ENCODE assay signal across 8 mouse cellular contexts in the genomic region with DNA sequence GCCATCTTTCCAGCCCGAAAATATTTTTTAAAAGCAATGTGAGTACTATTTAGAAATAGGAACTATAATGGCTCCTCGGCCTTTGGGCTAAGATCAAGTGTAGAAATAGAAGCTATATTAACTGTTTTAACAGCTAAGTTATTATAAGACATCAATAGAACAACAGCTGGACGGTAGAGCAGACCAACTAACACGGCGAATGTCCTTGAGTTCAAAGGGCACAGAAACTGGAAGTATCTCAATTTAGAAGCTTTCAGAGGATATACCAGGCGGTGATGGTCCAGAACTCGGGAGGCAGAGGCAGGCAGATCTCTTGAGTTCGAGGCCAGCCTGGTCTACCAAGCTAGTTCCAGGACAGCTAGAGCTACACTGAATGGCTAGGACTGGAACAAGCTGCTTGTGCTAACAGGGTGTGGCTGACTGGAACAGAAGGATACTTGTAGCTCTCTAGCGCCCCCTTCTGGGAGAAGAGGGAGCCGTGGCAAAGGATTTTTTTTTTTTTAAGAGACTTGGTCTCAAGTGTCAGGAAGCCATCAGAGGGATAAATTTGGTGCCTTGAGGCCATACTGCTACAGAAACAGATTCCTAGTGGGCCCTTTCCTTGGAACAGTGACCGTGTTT. TPM values are rescaled to one million over a fixed set of nuclear protein-coding genes. Genes with fewer than 3 reads are reported as not detected.
DNase-seq lines count a peak whose midpoint lies in the region; ATAC-seq and TF ChIP-seq lines count a peak whose summit lies in the region.

No protein-coding gene starts in this region.

- no peak overlapping the region for H3K4me3 ChIP-seq in kidney, adult 2 months (ENCODE audit: insufficient read depth, low read depth, low read length)
- no peak overlapping the region for H3K4me3 ChIP-seq in kidney, embryonic 14.5 days (ENCODE audit: low read length)
- H3K4me3 ChIP-seq in midbrain, postnatal 0 days (ENCODE audit: low read depth, low read length) = no peak overlapping the region
- H3K4me3 ChIP-seq in stomach, postnatal 0 days (ENCODE audit: low read depth, low read length) = no peak overlapping the region

- H3K4me2 ChIP-seq in kidney, embryonic 14.5 days (replicated peaks; ENCODE audit: low read depth, low read length) = no peak overlapping the region
- no peak overlapping the region for H3K4me2 ChIP-seq in midbrain, postnatal 0 days (ENCODE audit: low read depth, low read length, poor library complexity, severe bottlenecking)
- H3K4me2 ChIP-seq in stomach, postnatal 0 days (replicated peaks; ENCODE audit: low read depth) = no peak overlapping the region

- no peaks in the 10 kb centered on the region for H3K27me3 ChIP-seq in kidney, adult 2 months (replicated peaks; ENCODE audit: control insufficient read depth, insufficient read depth, low read length)
- no peaks in the 10 kb centered on the region for H3K27me3 ChIP-seq in kidney, embryonic 14.5 days (ENCODE audit: control insufficient read depth, insufficient read depth, low read length)
- no peaks in the 10 kb centered on the region for H3K27me3 ChIP-seq in midbrain, postnatal 0 days (ENCODE audit: insufficient read depth, low read length)
- no peaks in the 10 kb centered on the region for H3K27me3 ChIP-seq in stomach, postnatal 0 days (ENCODE audit: control insufficient read depth, insufficient read depth, low read length)

- no peaks in the 10 kb centered on the region for H3K36me3 ChIP-seq in kidney, adult 2 months (ENCODE audit: control insufficient read depth, insufficient read depth, low read length)
- peaks cover 2% of the 10 kb centered on the region; the same call in 1 of the 2 replicates for H3K36me3 ChIP-seq in kidney, embryonic 14.5 days (ENCODE audit: control insufficient read depth, insufficient read depth, low read length)
- peaks cover 18% of the 10 kb centered on the region for H3K36me3 ChIP-seq in midbrain, postnatal 0 days (ENCODE audit: insufficient read depth, low read length)
- peaks cover 14% of the 10 kb centered on the region; the same call in 1 of the 2 replicates for H3K36me3 ChIP-seq in stomach, postnatal 0 days (ENCODE audit: control insufficient read depth, insufficient read depth, low read length)

- peak; percentile 64 for DNase-seq in kidney, adult 2 months
- peak; percentile 71 for DNase-seq in adrenal gland, adult 2 months
- DNase-seq in embryo, embryonic 11.5 days (ENCODE audit: low read depth, low spot score) = peak; percentile 46
- peak; percentile 13 for DNase-seq in heart, postnatal 25 days (ENCODE audit: low spot score)
- DNase-seq in left cerebral cortex, postnatal 14 days (ENCODE audit: low spot score in 2 of 2) = peak; percentile 79 to 80
- peak; percentile 58 for DNase-seq in midbrain, postnatal 0 days (ENCODE audit: low spot score)
- DNase-seq in stomach, postnatal 0 days (ENCODE audit: low spot score) = peak; percentile 75

- intact Hi-C loops in heart, postnatal 25 days (cut with DNase I) = loop anchor here (5.0 kb wide), 1 partner anchor 176 kb away; a partner anchor contains a TSS
- intact Hi-C loops in left cerebral cortex, postnatal 14 days (cut with DNase I) = no loop called here

- WGBS in kidney, adult 2 months = 75% methylated on average over 11 of the region's 11 CpGs
- WGBS in kidney, embryonic 14.5 days = 75% methylated on average over 11 of the region's 11 CpGs
- whole genome bisulfite sequencing in midbrain, postnatal 0 days = 75% methylated on average over 11 of the region's 11 CpGs
- 71% methylated on average over 11 of the region's 11 CpGs for WGBS in stomach, postnatal 0 days

- TF ChIP-seq POLR2A in kidney, adult 2 months (IDR thresholded peaks at IDR 0.05; ENCODE audit: low read depth, low read length) = no peak

- TF ChIP-seq EP300 in stomach, postnatal 0 days (optimal IDR thresholded peaks at IDR 0.05) = no peak

- ATAC-seq in kidney, embryonic 14.5 days (ENCODE audit: low FRiP score, low TSS enrichment) = no peak
- ATAC-seq in midbrain, postnatal 0 days (ENCODE audit: low FRiP score) = no peak
- no peak for ATAC-seq in stomach, postnatal 0 days (ENCODE audit: low FRiP score, low TSS enrichment)

- H3K27ac ChIP-seq in kidney, adult 2 months (ENCODE audit: insufficient read depth, low read depth, low read length) = no peak overlapping the region
- H3K27ac ChIP-seq in kidney, embryonic 14.5 days (ENCODE audit: low read depth, low read length) = no peak overlapping the region
- no peak overlapping the region for H3K27ac ChIP-seq in midbrain, postnatal 0 days (ENCODE audit: low read depth, low read length)
- no peak overlapping the region for H3K27ac ChIP-seq in stomach, postnatal 0 days (replicated peaks)

- H3K4me1 ChIP-seq in kidney, adult 2 months (ENCODE audit: control insufficient read depth, insufficient read depth, low read length) = no peaks in the 10 kb centered on the region
- no peaks in the 10 kb centered on the region for H3K4me1 ChIP-seq in kidney, embryonic 14.5 days (ENCODE audit: control insufficient read depth, insufficient read depth, low read length)
- no peaks in the 10 kb centered on the region for H3K4me1 ChIP-seq in midbrain, postnatal 0 days (ENCODE audit: insufficient read depth, low read length)
- no peaks in the 10 kb centered on the region for H3K4me1 ChIP-seq in stomach, postnatal 0 days (replicated peaks; ENCODE audit: control insufficient read depth, insufficient read depth)

- H3K9me3 ChIP-seq in kidney, embryonic 14.5 days (ENCODE audit: control insufficient read depth, low read length) = no peaks in the 10 kb centered on the region
- no peaks in the 10 kb centered on the region for H3K9me3 ChIP-seq in midbrain, postnatal 0 days (ENCODE audit: low read length)
- H3K9me3 ChIP-seq in stomach, postnatal 0 days (ENCODE audit: control insufficient read depth, low read length) = no peaks in the 10 kb centered on the region

- TF ChIP-seq CTCF in kidney, adult 2 months (conservative IDR thresholded peaks at IDR 0.05; ENCODE audit: insufficient read depth, insufficient read length, low read depth, low read length) = peak; percentile 70
- peak; percentile 69 for TF ChIP-seq CTCF in midbrain, postnatal 0 days (IDR thresholded peaks at IDR 0.05)
- TF ChIP-seq CTCF in stomach, postnatal 0 days (IDR thresholded peaks at IDR 0.05; ENCODE audit: low read depth) = peak; percentile 83

- no peak overlapping the region for H3K9ac ChIP-seq in kidney, embryonic 14.5 days (ENCODE audit: low read depth, low read length)
- H3K9ac ChIP-seq in midbrain, postnatal 0 days (replicated peaks; ENCODE audit: low read length, poor library complexity, severe bottlenecking) = no peak overlapping the region
- H3K9ac ChIP-seq in stomach, postnatal 0 days (ENCODE audit: low read length) = no peak overlapping the region

RNA-seq across cellular contexts. Expression of a gene that starts 39.9 kb away (rescaled TPM):
- 201 and 213 TPM in 2 replicates for polyA plus RNA-seq in kidney, adult 2 months (2012; rRNA removed)
- 0.72 and 0.91 TPM in 2 replicates for polyA plus RNA-seq in kidney, embryonic 14.5 days (2014; fragmentation: Nextera tagmentation; extraction: Ambion mirVana)
- 1 to 10 TPM; 1.2 to 1.7 TPM for total RNA-seq in adrenal gland, adult 2 months (2021)
- 1.6 and 1.8 TPM in 2 replicates for polyA plus RNA-seq in adrenal gland, adult 2 months (2012; rRNA removed)
- under 1 TPM in 1 of 2 experiments, not detected in 1; 0.13 TPM for total RNA-seq in heart, postnatal 25 days (2021)
- under 1 TPM in 1 of 2 experiments, not detected in 1; 0.36 TPM for total RNA-seq in left cerebral cortex, postnatal 14 days (2021)
- not detected in 2 replicates for total RNA-seq in midbrain, postnatal 0 days (2014; rRNA removed)
- 0.23 and 0.56 TPM in 2 replicates for polyA plus RNA-seq in midbrain, postnatal 0 days (2015; fragmentation: Nextera tagmentation; extraction: Ambion mirVana)
- 0.13 and 0.36 TPM in 2 replicates for polyA plus RNA-seq in stomach, postnatal 0 days (2015; fragmentation: Nextera tagmentation; extraction: Ambion mirVana)

Comparison
In these comparisons a context has a peak if more than half of its experiments do, and no peak if none do; other contexts are left out.
1. RNA of a gene that starts 39.9 kb away (polyA plus RNA-seq): 201 to 213 TPM in kidney, adult 2 months; 1.6 to 1.8 TPM in adrenal gland, adult 2 months, 0.72 to 0.91 TPM in kidney, embryonic 14.5 days, 0.23 to 0.56 TPM in midbrain, postnatal 0 days and 0.13 to 0.36 TPM in stomach, postnatal 0 days; every median in the first group is over 10 times any median in the second.
2. DNase-seq: peak in every context shown above with its lines; median percentile 80 in left cerebral cortex, postnatal 14 days; 75 in stomach, postnatal 0 days; 71 in adrenal gland, adult 2 months; 64 in kidney, adult 2 months; 58 in midbrain, postnatal 0 days; 46 in embryo, embryonic 11.5 days; 13 in heart, postnatal 25 days.
3. Peak in every context shown above with its lines, with median percentiles within 50 percentile points of each other: CTCF ChIP-seq.